Mouse (Mus musculus) Patski (cell line): ENCODE measurements at regions not wholly inside any gene's neighbourhood (a gene's known extent, or its start where the extent isn't known, plus 50 kb on each side); places are given as distances from the start of the nearest gene placed in this dataset.

Experiments used
- ATAC-seq: fragments of 100-300 bp; one replicate; pipeline ENCODE4 v1.8.0; 2021
- CTCF ChIA-PET: fragments of 350-600 bp; sonication (Branson Sonifier 250); formaldehyde crosslinking; loops from one replicate; lab custom pipeline; 2022; ENCODE audit warnings: inconsistent platforms; lab: Charles Lee
- POLR2A ChIA-PET: fragments of 350-600 bp; sonication (Branson Sonifier 250); formaldehyde crosslinking; loops from one replicate; lab custom pipeline; 2022; ENCODE audit warnings: antibody characterized with exemption, inconsistent platforms; lab: Charles Lee
- DNase-seq: peaks from one replicate; pipeline ENCODE4 v3.0.0-alpha.2; 2011; ENCODE audit warnings: low read depth, low spot score
- H3K27me3 ChIP-seq: fragments of 371-371 bp; one replicate; pipeline ENCODE4 v1.5.1; 2021
- CTCF ChIP-seq: fragments of 100-300 bp; IDR thresholded peaks from one replicate; pipeline ENCODE4 v1.5.1; 2021
- in situ Hi-C: fragments of 300-500 bp; cut with MboI; formaldehyde crosslinking; loops from 3 replicates; pipeline ENCODE4 v1.11.1; 2018; ENCODE audit warnings: low pct_unique_long_range_greater_than_20kb, mixed read lengths

DNA sequence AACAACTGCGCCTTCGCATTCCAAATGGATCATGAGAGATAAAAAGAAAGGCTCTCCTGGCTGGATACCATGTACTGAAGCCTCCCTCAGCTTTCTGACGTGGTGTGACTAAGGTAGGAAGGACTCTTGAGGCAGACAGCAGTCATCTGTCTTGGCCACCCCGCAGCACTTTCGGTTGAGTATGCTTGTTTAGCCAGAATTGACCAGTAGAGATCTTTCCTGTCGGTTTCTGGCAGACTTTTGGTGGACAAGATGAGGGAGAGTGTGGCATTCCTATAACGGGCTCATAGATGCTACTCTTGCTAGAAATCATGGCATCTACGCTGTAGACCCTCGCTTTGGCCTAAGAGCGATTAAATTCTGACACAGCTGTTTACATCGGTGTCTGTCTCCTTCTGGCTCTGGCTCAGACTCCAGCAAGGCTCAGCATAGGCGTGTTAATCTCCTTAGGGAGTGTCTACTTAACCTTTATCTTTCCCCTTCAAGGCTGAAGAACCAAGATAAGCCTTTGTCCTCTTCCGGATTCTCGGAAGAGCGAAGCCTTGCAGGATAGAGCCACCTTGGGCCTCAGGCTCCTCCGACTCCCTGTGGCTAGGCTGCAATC lies 123.6 kb downstream of the Cd83 start:
- DNase-seq (no peak), ATAC-seq (no peak)
- CTCF ChIA-PET = interaction anchor here (1.4 kb wide), 1 partner anchor 15 kb away, joined by 3 read pairs; no protein-coding TSS in a partner anchor
- TF ChIP-seq CTCF = no peak
- POLR2A ChIA-PET = no interaction called here
- no peaks in the 10 kb centered on the region for H3K27me3 ChIP-seq
- in situ Hi-C loops = no loop called here

DNA sequence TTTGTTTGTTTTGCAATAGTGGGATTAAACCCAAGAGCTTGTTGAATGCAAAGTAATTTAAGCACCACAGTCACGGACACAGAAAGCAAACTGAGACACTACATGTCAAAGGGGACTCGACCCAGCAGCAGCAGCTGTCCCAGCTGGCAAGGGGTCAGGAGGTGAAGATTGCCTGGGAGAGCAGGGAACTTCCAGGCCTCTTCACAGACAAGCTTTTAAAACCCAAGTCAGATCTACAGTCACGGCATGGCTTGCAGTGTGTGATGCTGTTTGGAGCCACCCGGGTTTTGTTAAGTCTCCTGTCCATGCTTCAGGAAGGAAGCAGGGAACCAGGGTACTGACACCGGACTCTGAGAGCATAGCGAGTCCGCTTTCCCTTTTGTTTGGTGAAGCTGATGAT lies 125.4 kb downstream of the Cd83 start:
- no peak for TF ChIP-seq CTCF
- no peak for ATAC-seq
- in situ Hi-C loops = no loop called here
- POLR2A ChIA-PET = no interaction called here
- CTCF ChIA-PET = no interaction called here
- DNase-seq = no peak
- H3K27me3 ChIP-seq = no peaks in the 10 kb centered on the region

DNA sequence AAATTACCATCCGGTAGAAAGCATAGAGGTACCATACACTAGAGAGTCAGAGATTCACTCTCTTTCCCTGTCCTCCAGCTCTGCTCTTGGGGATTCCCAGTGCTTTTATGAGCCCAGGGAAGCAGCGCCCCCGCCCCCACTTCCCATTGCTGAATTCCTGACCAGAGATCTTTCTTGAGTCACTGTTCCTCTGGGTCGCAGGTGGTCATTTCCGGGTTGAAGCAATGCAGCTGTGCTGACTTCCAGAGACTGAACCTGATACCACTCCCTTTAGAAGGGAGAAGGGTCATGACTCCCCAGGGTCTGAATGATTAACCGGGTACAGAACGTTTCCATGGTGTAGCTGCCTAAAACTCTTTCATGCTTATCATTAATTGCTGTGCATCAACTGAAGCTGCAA lies 128.9 kb downstream of the Cd83 start:
- in situ Hi-C loops = no loop called here
- CTCF ChIA-PET = no interaction called here
- no peak for TF ChIP-seq CTCF
- POLR2A ChIA-PET = no interaction called here
- ATAC-seq (no peak), DNase-seq (no peak)
- no peaks in the 10 kb centered on the region for H3K27me3 ChIP-seq

DNA sequence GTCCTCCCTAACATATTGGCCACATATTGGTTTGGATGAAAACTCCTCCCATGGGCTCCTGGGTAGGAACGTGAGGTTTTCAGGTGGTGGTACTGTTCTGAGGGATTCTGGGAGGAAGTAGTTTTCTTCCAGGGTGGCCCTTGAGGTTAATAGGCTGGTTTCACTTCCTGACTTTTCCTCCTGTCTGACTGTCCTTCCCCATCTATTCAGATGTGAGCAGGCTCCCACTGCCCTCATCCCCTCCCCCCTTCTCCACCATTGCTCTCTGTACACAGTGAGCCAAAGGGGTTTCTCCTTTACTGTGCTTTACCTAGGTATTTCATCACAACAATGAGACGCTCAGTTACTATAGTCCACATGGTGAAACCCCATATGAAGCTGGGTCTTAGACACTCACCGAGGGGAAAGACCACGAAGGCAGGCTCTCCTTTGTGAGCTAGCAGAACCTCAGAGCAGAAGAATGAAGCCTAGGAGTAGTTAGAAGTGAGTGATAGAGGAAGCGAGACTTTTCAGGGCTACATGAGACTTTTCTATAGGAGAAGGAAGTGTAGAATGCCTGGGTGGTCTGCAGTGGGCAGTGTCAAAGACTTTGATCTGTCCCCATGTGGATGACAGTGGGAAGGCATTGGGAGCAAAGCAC lies 135.3 kb downstream of the Cd83 start:
- in situ Hi-C loops = no loop called here
- no peaks in the 10 kb centered on the region for H3K27me3 ChIP-seq
- ChIA-PET CTCF (no interaction called here), POLR2A (no interaction called here)
- ATAC-seq (no peak), DNase-seq (no peak)
- no peak for TF ChIP-seq CTCF

DNA sequence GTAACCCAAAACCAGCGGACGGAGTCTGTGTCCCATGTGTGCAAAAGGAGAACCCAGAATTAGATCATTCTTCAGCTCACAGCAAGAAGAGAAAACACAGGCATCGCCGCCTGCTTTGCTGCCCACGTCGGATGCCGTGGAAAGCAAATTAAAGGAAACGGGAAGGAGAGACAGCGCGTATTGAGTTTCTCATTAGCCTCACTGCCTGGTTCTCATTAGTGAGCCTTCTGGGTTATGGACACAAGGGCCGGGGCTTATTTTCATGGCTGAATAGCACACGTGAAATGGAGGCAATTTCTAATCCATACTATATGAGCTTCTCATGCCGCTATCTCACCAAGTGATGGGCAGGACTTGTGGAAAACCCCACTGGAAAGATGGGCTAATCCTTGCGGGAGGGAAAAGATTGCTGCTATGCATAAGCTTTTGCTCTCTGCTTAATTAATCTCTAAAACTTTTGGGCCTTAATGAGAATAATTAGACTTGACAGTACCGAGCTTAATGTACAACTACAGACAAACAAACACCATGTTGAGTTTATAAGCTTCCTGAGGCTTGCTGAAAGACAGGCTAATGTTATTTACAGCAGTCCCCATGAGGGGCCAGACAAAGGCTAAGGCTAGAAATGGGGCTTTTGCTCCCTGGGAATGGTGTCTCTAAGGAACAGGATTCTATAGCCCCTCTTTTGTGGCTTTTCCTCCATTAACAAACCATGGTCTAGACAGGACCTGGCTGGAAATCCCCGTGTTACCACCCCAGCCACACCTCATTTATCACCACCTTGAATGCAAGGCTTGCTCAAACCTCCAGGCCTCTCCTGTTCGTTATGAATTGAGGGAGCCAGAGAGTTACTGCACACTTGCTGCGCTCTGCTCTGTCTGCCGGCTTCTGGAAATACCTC lies 145.8 kb downstream of the Cd83 start:
- POLR2A ChIA-PET = no interaction called here
- TF ChIP-seq CTCF = no peak
- CTCF ChIA-PET = no interaction called here
- ATAC-seq = no peak
- no peaks in the 10 kb centered on the region for H3K27me3 ChIP-seq
- no peak for DNase-seq
- in situ Hi-C loops = no loop called here

DNA sequence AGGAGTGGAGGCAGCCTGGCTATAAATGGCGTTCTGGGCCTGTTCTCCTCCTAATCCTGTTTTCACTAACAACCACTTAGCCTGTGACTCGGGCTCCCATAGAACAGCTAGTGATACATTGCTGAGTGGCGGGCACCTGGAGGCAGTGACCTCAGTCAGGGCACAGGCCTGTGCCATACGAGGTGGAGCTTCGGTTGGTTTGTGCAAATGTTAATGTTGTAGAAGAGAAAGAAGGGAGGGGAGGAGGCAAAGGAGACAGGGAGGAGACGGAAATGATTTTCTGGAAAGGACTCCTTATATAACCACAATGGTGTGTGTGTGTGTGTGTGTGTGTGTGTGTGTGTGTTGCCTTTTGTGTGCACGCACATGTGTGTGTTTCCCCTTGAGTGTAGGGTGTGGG lies 148.4 kb downstream of the Cd83 start:
- DNase-seq = no peak

DNA sequence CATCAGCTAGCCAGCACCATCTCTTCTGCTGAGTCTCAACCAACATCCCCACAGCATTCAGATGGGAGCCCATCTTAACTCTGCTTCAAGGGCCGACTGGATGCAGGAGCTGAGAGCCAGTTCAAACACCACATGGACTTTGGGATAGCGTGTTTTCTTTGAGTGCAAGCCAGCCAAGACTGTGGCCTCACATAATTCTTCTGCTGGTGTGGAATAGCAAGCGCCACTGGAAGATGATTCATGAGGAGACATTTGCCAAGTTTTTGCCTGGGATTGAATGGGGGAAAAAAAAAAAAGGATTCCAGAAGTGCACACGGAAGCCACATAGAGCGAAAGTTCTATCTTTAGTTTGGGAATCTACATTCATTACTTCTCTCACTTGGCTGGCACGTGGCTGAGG lies 150.7 kb downstream of the Cd83 start:
- TF ChIP-seq CTCF = no peak
- in situ Hi-C loops = no loop called here
- ATAC-seq (peak; percentile 57), DNase-seq (peak; percentile 82)
- CTCF ChIA-PET = no interaction called here
- H3K27me3 ChIP-seq = no peaks in the 10 kb centered on the region
- POLR2A ChIA-PET = interaction anchor here (0.7 kb wide), 1 partner anchor 388 kb away, joined by 4 read pairs; no protein-coding TSS in a partner anchor

More for the DNA sequence above, 148.4 kb downstream of the Cd83 start:
- ChIA-PET POLR2A (no interaction called here), CTCF (no interaction called here)
- ATAC-seq = no peak
- in situ Hi-C loops = no loop called here
- TF ChIP-seq CTCF = no peak
- no peaks in the 10 kb centered on the region for H3K27me3 ChIP-seq

DNA sequence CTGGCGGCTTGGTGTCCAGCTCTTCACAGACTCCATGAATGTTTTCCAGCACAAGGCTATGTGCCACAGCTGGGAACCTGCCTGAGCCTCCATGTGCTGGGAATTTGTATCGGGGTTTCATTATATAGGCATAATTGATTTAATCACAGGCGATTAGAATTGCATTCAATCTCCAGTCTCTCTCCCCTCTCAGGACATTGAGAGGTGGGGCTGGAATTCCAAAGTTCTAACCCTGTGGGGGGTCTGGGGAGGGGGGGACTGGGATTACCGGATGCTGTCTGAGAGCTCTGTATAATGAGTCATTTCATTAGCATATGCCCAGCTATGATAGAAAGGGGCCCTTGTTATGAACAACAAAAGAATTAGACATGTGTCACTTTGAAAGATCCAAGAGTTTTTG lies 151.9 kb downstream of the Cd83 start:
- in situ Hi-C loops = no loop called here
- ATAC-seq = no peak
- DNase-seq = no peak
- ChIA-PET POLR2A (interaction anchor here (1.4 kb wide), 1 partner anchor 12 kb away, joined by 5 read pairs; no protein-coding TSS in a partner anchor), CTCF (no interaction called here)
- no peak for TF ChIP-seq CTCF
- no peaks in the 10 kb centered on the region for H3K27me3 ChIP-seq

DNA sequence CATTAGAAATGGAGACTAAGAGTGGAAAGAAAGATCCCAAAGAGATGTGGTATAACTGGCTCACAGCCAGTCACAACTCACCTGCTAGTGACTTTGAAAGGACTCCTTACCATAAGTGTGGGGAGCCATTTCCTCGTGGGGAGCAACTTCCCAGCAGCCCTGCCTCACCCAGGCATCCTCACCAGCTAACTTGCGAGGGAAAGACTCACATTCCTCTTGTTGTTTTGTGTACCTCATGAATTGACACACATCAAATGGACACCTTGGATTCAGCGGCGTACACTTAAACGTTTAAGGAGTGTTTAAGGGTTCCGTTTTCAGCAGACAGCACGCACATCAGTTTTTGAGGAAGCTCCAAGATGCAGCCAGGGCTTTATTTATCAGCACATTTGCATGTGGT lies 154.0 kb downstream of the Cd83 start:
- no peak for TF ChIP-seq CTCF
- POLR2A ChIA-PET = interaction anchor here (1.0 kb wide), 1 partner anchor 13 kb away, joined by 3 read pairs; no protein-coding TSS in a partner anchor
- H3K27me3 ChIP-seq = no peaks in the 10 kb centered on the region
- CTCF ChIA-PET = interaction anchor here (1.4 kb wide), 1 partner anchor 23 kb away, joined by 3 read pairs; no protein-coding TSS in a partner anchor
- in situ Hi-C loops = no loop called here
- DNase-seq (no peak), ATAC-seq (no peak)

DNA sequence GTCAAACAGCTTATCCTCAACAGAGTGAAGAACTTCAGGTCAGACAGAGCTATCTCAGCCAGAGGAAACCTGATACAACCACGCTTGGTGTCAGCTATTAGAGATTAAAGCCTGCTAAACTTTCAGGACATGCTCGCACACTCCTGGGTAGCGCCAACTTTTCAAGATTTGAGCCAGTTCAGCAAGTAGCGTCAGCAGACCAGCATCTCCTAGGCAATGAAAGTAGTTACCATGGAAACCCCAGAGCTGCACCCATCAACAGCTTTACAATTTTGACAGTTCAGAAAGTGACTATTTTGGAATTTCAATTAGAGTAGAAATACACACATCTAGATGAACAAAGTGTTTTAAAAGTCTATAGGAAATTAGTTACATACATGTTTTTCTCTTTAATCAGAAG lies 154.8 kb downstream of the Cd83 start:
- in situ Hi-C loops = no loop called here
- ATAC-seq (no peak), DNase-seq (no peak)
- ChIA-PET CTCF (interaction anchor here (1.4 kb wide), 1 partner anchor 22 kb away, joined by 3 read pairs; no protein-coding TSS in a partner anchor), POLR2A (no interaction called here)
- no peak for TF ChIP-seq CTCF
- no peaks in the 10 kb centered on the region for H3K27me3 ChIP-seq

DNA sequence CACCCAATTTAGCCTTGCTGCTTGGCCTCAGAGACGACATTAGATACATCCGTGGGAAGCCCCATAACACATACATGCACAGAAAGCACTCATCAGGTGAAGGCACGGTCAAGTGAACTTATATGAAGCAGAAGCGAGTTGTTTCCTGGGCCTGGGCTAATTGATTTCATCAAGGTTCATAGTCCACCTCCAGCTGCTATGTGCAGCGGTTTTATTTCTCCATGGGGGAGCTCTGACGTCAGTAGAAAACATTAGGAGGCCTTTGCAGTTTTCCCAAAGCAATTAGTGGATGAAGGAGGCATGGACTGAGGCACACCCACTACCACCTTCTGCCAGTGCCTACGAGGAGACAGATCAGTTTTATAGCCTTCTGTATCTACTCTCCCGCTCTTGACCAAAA lies 157.2 kb downstream of the Cd83 start:
- ATAC-seq (no peak), DNase-seq (no peak)
- in situ Hi-C loops = no loop called here
- TF ChIP-seq CTCF = no peak
- POLR2A ChIA-PET = no interaction called here
- H3K27me3 ChIP-seq = no peaks in the 10 kb centered on the region
- CTCF ChIA-PET = no interaction called here
